23 mouse cellular contexts compared by ENCODE assay signal in genomic region chr12:33053311-33053710, GRCm38 (mm10). TPM values are rescaled to one million over a fixed set of nuclear protein-coding genes. Genes with fewer than 3 reads are reported as not detected.
DNase-seq lines count a peak whose midpoint lies in the region.
"Had no signal": no experiment of that assay in that cellular context is flagged by ENCODE, and none has a peak within 500 bp of the region (broad histone marks: within the 10 kb centered on the region; RNA-seq: fewer than 3 reads in every experiment).

No protein-coding gene starts in this region.

- peak; percentile 4 to 18 for DNase-seq in adrenal gland, adult (ENCODE audit: inconsistent age in 2 of 2, low spot score in 1 of 2)
- DNase-seq in adrenal gland, adult 2 months, result no peak
- DNase-seq in layer of hippocampus, adult 11-12 months (ENCODE audit: low spot score), result peak; percentile 22
- DNase-seq in layer of hippocampus, postnatal 25 days (ENCODE audit: extremely low spot score in 1 of 2, low spot score in 1 of 2), result no peak
- peak; percentile 29 for DNase-seq in layer of hippocampus, adult 9-11 months
- DNase-seq in layer of hippocampus, postnatal 10 days (ENCODE audit: low spot score in 2 of 2), result no peak
- DNase-seq: adrenal gland, postnatal 10 days; adrenal gland, postnatal 25 days; B cell, adult 2 months; cerebellum, adult 11 months; cerebellum, adult 18-20 months; cerebellum, adult 8-10 months; cerebellum, adult 9-11 months; cerebellum, postnatal 25 days; embryo, embryonic 11 days had no signal

RNA-seq across cellular contexts. Expression of gene Cdhr3, which starts 39.4 kb away (rescaled TPM):
- total RNA-seq in adrenal gland, adult 2 months (2021), result not detected
- 0.06 TPM in 1 of 2 replicates, not detected in the other for polyA plus RNA-seq in adrenal gland, adult 2 months (2012; rRNA removed)
- total RNA-seq in layer of hippocampus, postnatal 25 days (2021), result 1 to 10 TPM in 1 of 2 experiments, under 1 TPM in 1; 0.66 to 2.3 TPM
- total RNA-seq in layer of hippocampus, postnatal 10 days (2021), result 1 to 10 TPM; 1.2 to 2.5 TPM
- total RNA-seq: adrenal gland, adult 18-20 months; adrenal gland, postnatal 25 days; common myeloid progenitor, adult 5-6 weeks; ES-E14; MEL had no signal
- polyA plus RNA-seq: embryonic facial prominence, embryonic 11.5 days; embryonic facial prominence, embryonic 13.5 days; erythroblast, embryonic 14.5 days; forebrain, embryonic 10.5 days had no signal

Comparison
In these comparisons a context has a peak if more than half of its experiments do, and no peak if none do; other contexts are left out.
1. DNase-seq: peak in adrenal gland, adult (2 of 2), layer of hippocampus, adult 11-12 months (single experiment) and layer of hippocampus, adult 9-11 months (single experiment); none in adrenal gland, adult 2 months (single experiment), layer of hippocampus, postnatal 25 days (0 of 2) and layer of hippocampus, postnatal 10 days (0 of 2).